Mouse (Mus musculus): ENCODE results near the gene Tppp3.

Tppp3 gene

GRCm38 (mm10) chr8:105471314-105472015, at the start of gene Tppp3:
Tppp3 (minus strand) TSS chr8:105471526.
- DNase-seq, result peak; percentile 44

GRCm38 (mm10) chr8:105521061-105521460, 49.7 kb upstream of the Tppp3 start:
- DNase-seq, result no peak

- DNase-seq, result no peak
Measured at GRCm38 (mm10) chr8:105520521-105520920, 49.2 kb upstream of the Tppp3 start.

DNA sequence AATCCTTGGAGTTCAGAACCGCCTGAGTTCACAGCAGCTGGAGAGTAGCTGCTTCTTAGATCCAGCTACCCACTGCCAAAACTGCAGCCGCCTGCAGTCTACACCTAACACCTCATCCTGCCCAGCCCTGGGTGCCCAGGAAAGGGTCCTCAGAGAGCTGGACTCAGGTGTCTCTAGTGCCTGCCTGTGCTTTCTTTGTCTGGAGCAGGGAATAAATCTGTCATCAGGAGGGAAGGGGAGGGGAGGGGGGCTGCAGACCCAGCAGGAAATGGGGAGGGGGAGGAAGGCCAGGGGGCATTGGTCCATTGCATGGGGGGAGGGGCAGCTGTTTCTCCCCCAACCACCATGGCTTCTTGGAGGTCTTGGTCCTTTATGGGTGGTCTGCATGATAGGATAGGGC, 48.3 kb upstream of the Tppp3 start:
- DNase-seq, result no peak

GRCm38 (mm10) chr8:105518436-105519313, 47.3 kb upstream of the Tppp3 start, which contains the start of gene Hsd11b2:
Hsd11b2 (plus strand) TSS chr8:105518755.
- peak; percentile 25 to 51 for DNase-seq

GRCm38 (mm10) chr8:105517346-105517745, 46.0 kb upstream of the Tppp3 start:
- no peak for DNase-seq

DNA sequence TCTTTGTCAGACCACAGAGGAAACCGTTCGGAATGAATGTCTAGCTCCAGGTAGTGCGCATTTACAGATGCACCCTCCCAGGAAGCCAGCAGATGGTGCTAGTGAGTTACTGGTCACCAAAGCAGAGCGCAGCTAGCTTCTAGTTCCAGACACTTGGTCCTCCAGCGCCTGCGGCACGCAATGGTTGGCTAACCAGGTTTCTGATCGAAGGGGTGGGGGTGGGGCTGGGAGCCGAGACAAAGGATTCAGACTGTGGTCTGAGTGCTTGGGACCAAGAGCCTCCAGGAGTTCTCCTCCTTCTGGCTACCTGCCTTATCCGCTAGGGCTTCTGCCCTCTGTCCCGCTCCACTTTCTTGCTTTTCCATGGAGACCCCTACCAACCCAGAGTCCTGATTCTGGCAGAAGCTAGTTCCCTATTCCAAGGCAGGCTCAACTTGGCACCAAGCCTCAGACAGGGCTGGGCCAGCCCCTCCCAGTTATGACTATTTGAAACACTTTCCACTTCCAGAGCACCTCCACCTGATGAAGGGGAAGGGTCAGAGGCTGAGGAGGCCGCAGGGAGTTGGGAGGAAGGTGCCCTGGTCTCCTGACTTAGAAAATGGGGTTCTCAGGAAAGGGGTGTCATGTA, 44.8 kb upstream of the Tppp3 start:
- DNase-seq, result peak; percentile 30 to 66

DNA sequence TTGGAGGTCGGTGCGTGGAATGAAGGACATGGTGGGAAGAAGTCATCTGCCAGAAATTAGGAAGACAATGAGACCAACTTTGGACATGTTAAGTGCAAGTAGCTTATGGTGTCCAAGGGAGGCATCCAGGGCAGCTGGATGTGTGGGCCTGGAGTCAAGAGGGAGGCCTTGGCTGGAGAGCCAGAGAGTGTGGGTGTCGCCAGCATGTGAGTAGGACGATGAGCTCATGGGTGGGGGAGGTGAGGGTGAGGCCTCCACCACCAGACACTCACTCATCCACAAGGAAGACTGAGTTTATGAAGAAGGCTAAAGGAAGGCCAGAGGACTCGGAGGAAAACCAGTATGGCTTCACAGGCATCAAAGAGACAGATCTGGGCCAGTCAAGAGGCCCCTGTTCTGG, 43.3 kb upstream of the Tppp3 start:
- no peak for DNase-seq

DNA sequence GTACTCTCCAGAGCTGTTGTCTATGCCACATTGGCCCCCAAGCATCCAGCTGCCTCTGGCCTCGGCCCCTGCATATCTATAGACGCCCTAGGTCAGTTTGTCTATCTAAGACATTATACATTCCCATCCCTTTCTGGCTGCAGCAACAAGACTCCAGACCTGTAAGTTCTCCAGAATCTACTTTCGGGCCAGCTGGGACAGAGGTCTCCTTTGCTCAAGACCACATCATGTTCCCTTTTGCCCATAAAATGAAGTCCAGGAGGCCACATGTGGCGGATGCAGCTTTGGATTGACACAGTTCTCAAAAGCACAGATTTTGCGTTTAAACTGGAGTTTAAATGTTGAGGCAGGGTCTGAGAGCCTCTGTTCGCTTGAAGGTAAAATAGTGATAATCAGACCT, 42.9 kb upstream of the Tppp3 start:
- no peak for DNase-seq

DNA sequence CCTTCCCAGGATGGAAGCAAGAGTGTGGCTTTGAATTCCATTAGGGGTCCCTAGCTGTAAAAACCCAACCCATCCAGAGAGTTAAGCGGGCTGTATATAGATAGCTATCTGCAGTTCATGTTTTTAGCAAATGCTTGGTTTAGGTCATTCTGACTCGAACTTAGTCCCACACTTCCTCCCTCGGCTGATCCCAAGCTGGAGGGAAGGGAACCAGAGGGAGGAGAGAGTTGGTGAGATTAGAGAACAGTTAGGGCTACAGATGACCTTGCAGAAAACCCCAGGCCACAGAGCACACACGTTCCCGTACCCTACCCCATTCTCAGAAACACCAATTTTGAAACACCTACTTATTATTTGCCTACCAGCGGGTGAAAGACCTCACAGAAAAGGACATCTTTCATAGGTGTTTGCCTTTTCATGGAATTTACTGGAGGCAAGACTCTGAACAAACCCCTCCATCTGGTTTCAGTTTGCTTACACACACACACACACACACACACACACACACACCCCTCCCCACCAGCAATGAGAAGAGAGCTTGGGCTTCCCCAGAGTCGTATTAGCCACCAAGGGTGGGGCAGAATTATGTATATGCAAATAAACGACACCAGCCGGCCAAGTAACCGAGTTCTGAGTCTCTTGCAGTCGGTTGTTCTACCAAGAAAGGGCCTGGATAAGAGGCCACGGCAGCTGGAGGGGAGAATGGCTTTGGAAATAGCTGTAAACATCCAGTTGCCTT, 38.8 kb upstream of the Tppp3 start:
- DNase-seq, result no peak

GRCm38 (mm10) chr8:105508758-105509157, 37.4 kb upstream of the Tppp3 start:
- DNase-seq, result no peak

DNA sequence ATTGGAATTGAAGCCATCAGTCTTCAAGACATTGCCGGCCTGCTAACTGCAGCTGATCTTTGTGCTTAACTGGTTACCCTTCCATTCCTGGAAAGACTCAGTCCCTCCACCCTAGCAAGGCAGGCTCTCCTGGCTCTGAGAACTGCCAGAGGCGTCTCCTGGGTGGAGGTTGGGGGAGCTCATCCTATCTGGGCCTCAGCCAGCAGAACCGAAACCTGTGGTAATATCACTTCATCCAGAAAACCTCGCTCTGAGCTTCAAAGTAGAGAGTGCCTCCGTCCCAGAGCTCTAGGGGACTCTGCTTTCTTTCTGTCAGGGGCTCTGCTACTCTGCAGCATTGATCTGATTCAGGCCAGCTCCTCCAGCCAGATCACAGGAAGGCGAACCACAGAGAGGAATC, 35.7 kb upstream of the Tppp3 start:
- no peak for DNase-seq

- DNase-seq, result no peak
Measured at GRCm38 (mm10) chr8:105504617-105505016, 33.3 kb upstream of the Tppp3 start.

- DNase-seq, result no peak
Measured at GRCm38 (mm10) chr8:105499787-105500186, 28.5 kb upstream of the Tppp3 start.

DNA sequence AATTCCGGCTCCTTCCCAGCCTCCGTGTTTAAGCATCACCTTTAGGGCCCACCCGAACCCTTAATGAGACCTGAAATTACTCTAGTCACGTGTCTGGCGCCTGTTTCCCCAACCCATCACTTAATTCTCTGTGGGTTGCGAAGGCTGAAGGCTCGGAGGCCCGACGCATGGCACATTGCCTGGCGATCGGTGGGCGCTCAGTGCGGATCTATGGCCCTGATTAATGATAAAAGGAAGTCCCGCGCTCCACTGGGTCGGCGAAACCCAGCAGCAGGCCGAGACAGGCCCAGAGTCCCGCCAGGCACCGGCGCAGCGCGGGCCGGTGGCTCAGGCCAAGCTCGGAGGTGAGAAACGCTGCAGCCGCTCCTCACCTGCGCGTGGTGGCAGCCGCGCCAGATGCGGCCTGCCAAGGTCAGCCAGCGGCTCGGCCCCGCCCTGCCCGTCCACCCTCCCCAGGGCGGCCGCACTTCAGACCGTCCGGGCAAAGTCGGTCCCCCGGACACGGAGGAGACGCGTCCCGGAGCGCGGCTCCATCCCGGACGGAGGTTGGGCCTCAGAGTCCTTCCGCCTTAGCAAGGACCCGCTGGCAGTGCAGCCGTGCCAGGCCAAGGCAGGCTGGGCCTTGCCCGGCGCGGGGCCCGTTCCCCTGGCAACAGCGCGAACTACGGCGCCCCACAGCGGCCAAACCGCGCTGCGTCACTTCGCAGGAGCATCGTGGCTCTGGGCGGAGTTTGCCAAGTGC, 25.3 kb upstream of the Tppp3 start, which contains the start of gene Zdhhc1:
Zdhhc1 (minus strand) TSS at position 464 of the 742 bp plus-strand sequence.
- peak; percentile 65 to 82 for DNase-seq

- DNase-seq, result no peak
Measured at GRCm38 (mm10) chr8:105495350-105496302, 24.3 kb upstream of the Tppp3 start.

- DNase-seq, result no peak
Measured at GRCm38 (mm10) chr8:105494566-105494965, 23.2 kb upstream of the Tppp3 start.

DNA sequence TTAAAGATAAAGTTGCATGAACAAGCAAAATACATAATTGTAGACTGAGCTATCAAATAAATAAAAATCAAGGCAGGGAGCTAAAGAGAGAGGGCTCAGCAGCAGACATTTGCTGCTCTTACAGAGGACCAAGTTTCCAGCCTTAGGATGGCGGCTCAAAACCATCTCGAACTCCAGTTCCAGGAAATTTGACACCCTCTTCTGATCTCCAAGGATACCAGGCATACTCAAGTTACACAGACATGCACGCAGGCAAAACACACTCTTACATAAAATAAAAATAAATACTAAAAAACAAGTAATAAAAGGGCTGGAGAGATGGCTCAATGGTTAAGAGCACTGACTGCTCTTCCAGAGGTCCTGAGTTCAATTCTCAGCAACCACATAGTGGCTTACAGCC, 22.2 kb upstream of the Tppp3 start:
- no peak for DNase-seq

DNA sequence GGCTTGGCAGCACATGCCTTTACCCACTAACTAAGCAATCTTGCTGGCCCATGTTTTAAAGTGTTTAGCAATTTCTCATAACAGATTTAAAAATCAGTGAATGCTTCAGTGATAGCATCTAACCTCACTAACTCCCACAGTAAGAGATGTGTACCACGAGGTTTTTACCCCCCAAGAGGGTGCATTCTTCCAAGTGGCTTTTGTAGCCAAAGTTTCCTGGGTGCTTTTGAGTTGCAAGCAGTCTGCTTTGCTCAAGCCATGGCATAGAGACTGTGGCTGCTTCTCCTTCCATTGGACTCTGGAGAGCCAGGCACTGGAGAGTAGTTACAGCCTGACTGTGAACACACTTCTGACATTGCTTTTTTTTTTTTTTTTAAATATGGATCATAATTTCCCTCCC, 18.0 kb upstream of the Tppp3 start:
- no peak for DNase-seq

- no peak for DNase-seq
Measured at GRCm38 (mm10) chr8:105488082-105488481, 16.8 kb upstream of the Tppp3 start.

- peak in 1 of 2 experiments; percentile 34 for DNase-seq
Measured at GRCm38 (mm10) chr8:105484392-105484791, 13.1 kb upstream of the Tppp3 start.

Measured in spleen, adult 18-20 months (tissue).